Mouse (Mus musculus): ENCODE measurements around the gene Hamp2. TPM values are rescaled to one million over a fixed set of nuclear protein-coding genes. Genes with fewer than 3 reads are reported as not detected.

Hamp2 gene
- polyA plus RNA-seq, 1 experiment from 2014 or later = not detected

DNA sequence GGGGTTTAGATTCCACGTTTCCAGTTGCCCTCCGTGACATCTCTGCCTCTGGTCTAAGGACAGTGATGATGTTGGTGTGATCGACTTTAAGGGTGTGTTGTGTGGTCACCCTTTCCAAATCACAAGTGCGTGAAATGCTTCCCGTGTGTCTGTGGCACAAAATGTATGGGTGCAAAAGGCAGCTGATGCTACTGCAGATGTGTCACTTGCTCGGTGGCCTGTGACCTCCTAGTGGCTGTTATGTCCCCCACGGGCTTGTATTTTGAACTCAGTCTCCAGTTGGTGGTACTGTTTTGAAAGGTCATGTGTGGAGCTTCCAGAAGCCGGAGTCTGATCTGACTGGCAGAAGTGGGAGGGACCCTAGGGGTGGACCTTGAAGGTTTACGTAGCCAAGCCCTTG is 32.7 kb downstream of the Hamp2 start:
- no peaks in the 10 kb centered on the region for H3K27me3 ChIP-seq (ENCODE audit: control insufficient read depth, insufficient read depth, low read length)
- no peak overlapping the region for H3K9ac ChIP-seq (ENCODE audit: low read length)
- no peak overlapping the region for H3K4me2 ChIP-seq (ENCODE audit: low read depth)
- H3K36me3 ChIP-seq (ENCODE audit: control insufficient read depth, insufficient read depth, low read length) = no peaks in the 10 kb centered on the region
- no peak overlapping the region for H3K27ac ChIP-seq (ENCODE audit: low read depth, low read length)
- H3K4me3 ChIP-seq (ENCODE audit: low read depth, low read length) = no peak overlapping the region
- H3K4me1 ChIP-seq (ENCODE audit: control insufficient read depth, insufficient read depth, low read length) = no peaks in the 10 kb centered on the region
- H3K9me3 ChIP-seq (ENCODE audit: control insufficient read depth, low read length) = no peaks in the 10 kb centered on the region
- WGBS = 83% methylated on average over 9 of the region's 9 CpGs
- ATAC-seq (ENCODE audit: insufficient read depth, low FRiP score, low TSS enrichment) (no peak), DNase-seq (ENCODE audit: low spot score) (no peak)

DNA sequence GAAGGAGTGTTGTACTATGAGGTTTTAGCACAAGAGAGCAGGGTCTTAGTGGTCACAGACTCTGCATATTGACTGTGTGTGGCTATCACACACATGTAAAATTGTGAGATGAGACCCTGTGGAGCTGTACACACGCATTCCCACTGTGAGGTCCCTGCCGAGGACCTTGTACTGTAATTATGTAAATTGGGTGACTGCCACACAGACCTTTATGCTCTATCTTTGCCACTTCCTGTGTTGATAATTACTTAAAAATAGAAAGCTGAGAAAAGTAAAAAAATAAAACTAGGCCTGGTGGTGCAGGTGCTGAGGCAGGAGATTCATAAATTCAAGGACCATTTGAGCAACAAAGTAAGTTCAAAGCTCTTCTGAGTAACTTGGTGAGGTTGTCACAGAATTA is 33.8 kb downstream of the Hamp2 start:
- no peak overlapping the region for H3K27ac ChIP-seq (ENCODE audit: low read depth, low read length)
- ATAC-seq (ENCODE audit: insufficient read depth, low FRiP score, low TSS enrichment) = no peak
- 69% methylated on average over 2 of the region's 2 CpGs for WGBS
- no peaks in the 10 kb centered on the region for H3K4me1 ChIP-seq (ENCODE audit: control insufficient read depth, insufficient read depth, low read length)
- no peaks in the 10 kb centered on the region for H3K36me3 ChIP-seq (ENCODE audit: control insufficient read depth, insufficient read depth, low read length)
- no peak overlapping the region for H3K4me2 ChIP-seq (ENCODE audit: low read depth)
- H3K9me3 ChIP-seq (ENCODE audit: control insufficient read depth, low read length) = no peaks in the 10 kb centered on the region
- no peak for DNase-seq (ENCODE audit: low spot score)
- H3K4me3 ChIP-seq (ENCODE audit: low read depth, low read length) = no peak overlapping the region
- H3K27me3 ChIP-seq (ENCODE audit: control insufficient read depth, insufficient read depth, low read length) = no peaks in the 10 kb centered on the region
- no peak overlapping the region for H3K9ac ChIP-seq (ENCODE audit: low read length)

GRCm38 (mm10) chr7:30888786-30889185 is 35.7 kb downstream of the Hamp2 start:
- no peak for DNase-seq (ENCODE audit: low spot score)
- H3K4me3 ChIP-seq (ENCODE audit: low read depth, low read length) = no peak overlapping the region
- no peak for ATAC-seq (ENCODE audit: insufficient read depth, low FRiP score, low TSS enrichment)
- 74% methylated on average over 7 of the region's 7 CpGs for WGBS
- H3K4me2 ChIP-seq (ENCODE audit: low read depth) = no peak overlapping the region
- H3K4me1 ChIP-seq (ENCODE audit: control insufficient read depth, insufficient read depth, low read length) = no peaks in the 10 kb centered on the region
- no peaks in the 10 kb centered on the region for H3K36me3 ChIP-seq (ENCODE audit: control insufficient read depth, insufficient read depth, low read length)
- H3K9me3 ChIP-seq (ENCODE audit: control insufficient read depth, low read length) = no peaks in the 10 kb centered on the region
- H3K27ac ChIP-seq (ENCODE audit: low read depth, low read length) = no peak overlapping the region
- H3K9ac ChIP-seq (ENCODE audit: low read length) = no peak overlapping the region
- no peaks in the 10 kb centered on the region for H3K27me3 ChIP-seq (ENCODE audit: control insufficient read depth, insufficient read depth, low read length)

GRCm38 (mm10) chr7:30887568-30888188 is 36.8 kb downstream of the Hamp2 start:
- H3K9ac ChIP-seq (ENCODE audit: low read length) = no peak overlapping the region
- WGBS = 84% methylated on average over 14 of the region's 14 CpGs

DNA sequence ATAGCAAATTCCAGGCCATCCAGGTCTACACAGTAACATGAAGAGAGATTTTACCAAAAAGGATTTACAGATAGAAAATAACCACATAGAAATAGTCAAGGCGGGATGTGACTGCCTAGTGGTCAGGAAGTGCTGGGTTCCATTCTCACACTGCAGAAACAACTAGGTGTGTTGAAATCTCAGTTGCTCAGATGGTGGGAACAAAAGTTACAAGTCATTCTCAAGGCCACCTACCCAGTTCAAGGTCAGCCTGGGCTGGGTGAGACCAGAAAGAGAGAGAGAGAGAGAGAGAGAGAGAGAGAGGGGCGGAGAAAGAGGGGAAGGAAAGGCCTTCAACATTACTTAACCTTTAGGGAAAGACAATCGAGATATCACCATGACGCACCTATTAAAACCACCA is 37.6 kb downstream of the Hamp2 start:
- Histone ChIP-seq H3K4me3 (ENCODE audit: low read depth, low read length) (no peak overlapping the region), H3K27ac (ENCODE audit: low read depth, low read length) (no peak overlapping the region), H3K36me3 (ENCODE audit: control insufficient read depth, insufficient read depth, low read length) (no peaks in the 10 kb centered on the region), H3K4me2 (ENCODE audit: low read depth) (no peak overlapping the region), H3K9me3 (ENCODE audit: control insufficient read depth, low read length) (no peaks in the 10 kb centered on the region), H3K9ac (ENCODE audit: low read length) (no peak overlapping the region), H3K27me3 (ENCODE audit: control insufficient read depth, insufficient read depth, low read length) (no peaks in the 10 kb centered on the region), H3K4me1 (ENCODE audit: control insufficient read depth, insufficient read depth, low read length) (no peaks in the 10 kb centered on the region)
- DNase-seq (ENCODE audit: low spot score) (no peak), ATAC-seq (ENCODE audit: insufficient read depth, low FRiP score, low TSS enrichment) (no peak)
- 85% methylated on average over 4 of the region's 4 CpGs for WGBS

More at GRCm38 (mm10) chr7:30887568-30888188, 36.8 kb downstream of the Hamp2 start:
- no peak overlapping the region for H3K27ac ChIP-seq (ENCODE audit: low read depth, low read length)
- no peaks in the 10 kb centered on the region for H3K9me3 ChIP-seq (ENCODE audit: control insufficient read depth, low read length)
- H3K36me3 ChIP-seq (ENCODE audit: control insufficient read depth, insufficient read depth, low read length) = no peaks in the 10 kb centered on the region
- H3K4me3 ChIP-seq (ENCODE audit: low read depth, low read length) = no peak overlapping the region
- H3K27me3 ChIP-seq (ENCODE audit: control insufficient read depth, insufficient read depth, low read length) = no peaks in the 10 kb centered on the region
- DNase-seq (ENCODE audit: low spot score) (no peak), ATAC-seq (ENCODE audit: insufficient read depth, low FRiP score, low TSS enrichment) (no peak)
- no peaks in the 10 kb centered on the region for H3K4me1 ChIP-seq (ENCODE audit: control insufficient read depth, insufficient read depth, low read length)
- H3K4me2 ChIP-seq (ENCODE audit: low read depth) = no peak overlapping the region

- Histone ChIP-seq H3K4me2 (ENCODE audit: low read depth) (no peak overlapping the region), H3K9ac (ENCODE audit: low read length) (no peak overlapping the region), H3K36me3 (ENCODE audit: control insufficient read depth, insufficient read depth, low read length) (no peaks in the 10 kb centered on the region), H3K27me3 (ENCODE audit: control insufficient read depth, insufficient read depth, low read length) (no peaks in the 10 kb centered on the region), H3K9me3 (ENCODE audit: control insufficient read depth, low read length) (no peaks in the 10 kb centered on the region), H3K4me1 (ENCODE audit: control insufficient read depth, insufficient read depth, low read length) (no peaks in the 10 kb centered on the region), H3K4me3 (ENCODE audit: low read depth, low read length) (no peak overlapping the region), H3K27ac (ENCODE audit: low read depth, low read length) (no peak overlapping the region)
- no peak for DNase-seq (ENCODE audit: low spot score)
- no peak for ATAC-seq (ENCODE audit: insufficient read depth, low FRiP score, low TSS enrichment)
Measured at GRCm38 (mm10) chr7:30884047-30884446, 40.4 kb downstream of the Hamp2 start.

GRCm38 (mm10) chr7:30881367-30881766 is 43.1 kb downstream of the Hamp2 start:
- Histone ChIP-seq H3K4me3 (ENCODE audit: low read depth, low read length) (no peak overlapping the region), H3K4me1 (ENCODE audit: control insufficient read depth, insufficient read depth, low read length) (no peaks in the 10 kb centered on the region), H3K9ac (ENCODE audit: low read length) (no peak overlapping the region), H3K36me3 (ENCODE audit: control insufficient read depth, insufficient read depth, low read length) (no peaks in the 10 kb centered on the region), H3K4me2 (ENCODE audit: low read depth) (no peak overlapping the region), H3K9me3 (ENCODE audit: control insufficient read depth, low read length) (no peaks in the 10 kb centered on the region), H3K27ac (ENCODE audit: low read depth, low read length) (no peak overlapping the region), H3K27me3 (ENCODE audit: control insufficient read depth, insufficient read depth, low read length) (no peaks in the 10 kb centered on the region)
- DNase-seq (ENCODE audit: low spot score) (no peak), ATAC-seq (ENCODE audit: insufficient read depth, low FRiP score, low TSS enrichment) (no peak)
- 87% methylated on average over 3 of the region's 3 CpGs for whole genome bisulfite sequencing

DNA sequence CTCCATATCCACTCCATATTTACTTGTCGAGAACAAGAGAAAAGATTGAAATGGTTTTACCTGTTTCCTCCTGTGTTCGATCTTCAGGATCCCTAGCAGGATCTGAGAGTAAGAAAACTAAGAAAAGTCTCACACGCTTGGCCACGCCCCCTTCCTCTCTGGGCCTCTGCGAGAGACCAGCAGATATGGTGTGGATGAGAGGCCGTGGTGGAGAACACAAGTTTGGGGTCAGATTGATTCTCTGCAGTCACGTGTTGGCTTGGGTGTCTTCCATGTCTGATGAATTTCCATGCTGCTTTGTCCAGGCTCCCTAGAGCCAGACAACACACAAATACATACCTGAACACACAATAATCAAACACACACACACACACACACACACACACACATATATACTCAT is 44.3 kb downstream of the Hamp2 start, which contains the start of gene Cd22:
Gene Cd22, minus strand, starts transcription at position 167 of the 400 bp plus-strand sequence.
- no peak for ATAC-seq (ENCODE audit: insufficient read depth, low FRiP score, low TSS enrichment)
- no peak within 1 kb of the TSS for H3K4me3 ChIP-seq (ENCODE audit: low read depth, low read length)
- no peaks in the 10 kb centered on the region for H3K9me3 ChIP-seq (ENCODE audit: control insufficient read depth, low read length)
- no peaks in the 10 kb centered on the region for H3K27me3 ChIP-seq (ENCODE audit: control insufficient read depth, insufficient read depth, low read length)
- H3K36me3 ChIP-seq (ENCODE audit: control insufficient read depth, insufficient read depth, low read length) = no peaks in the 10 kb centered on the region
- DNase-seq (ENCODE audit: low spot score) = no peak
- no peak within 1 kb of the TSS for H3K27ac ChIP-seq (ENCODE audit: low read depth, low read length)
- no peak within 1 kb of the TSS for H3K4me2 ChIP-seq (ENCODE audit: low read depth)
- no peak within 1 kb of the TSS for H3K9ac ChIP-seq (ENCODE audit: low read length)
- no peaks in the 10 kb centered on the region for H3K4me1 ChIP-seq (ENCODE audit: control insufficient read depth, insufficient read depth, low read length)
- WGBS = 75% methylated on average over 7 of the region's 7 CpGs

GRCm38 (mm10) chr7:30878950-30879349 is 45.5 kb downstream of the Hamp2 start:
- DNase-seq (ENCODE audit: low spot score) = no peak
- Histone ChIP-seq H3K9me3 (ENCODE audit: control insufficient read depth, low read length) (no peaks in the 10 kb centered on the region), H3K27ac (ENCODE audit: low read depth, low read length) (no peak overlapping the region), H3K4me3 (ENCODE audit: low read depth, low read length) (no peak overlapping the region), H3K27me3 (ENCODE audit: control insufficient read depth, insufficient read depth, low read length) (no peaks in the 10 kb centered on the region), H3K9ac (ENCODE audit: low read length) (no peak overlapping the region), H3K4me1 (ENCODE audit: control insufficient read depth, insufficient read depth, low read length) (no peaks in the 10 kb centered on the region), H3K36me3 (ENCODE audit: control insufficient read depth, insufficient read depth, low read length) (no peaks in the 10 kb centered on the region), H3K4me2 (ENCODE audit: low read depth) (no peak overlapping the region)
- WGBS = 87% methylated on average over 6 of the region's 6 CpGs
- no peak for ATAC-seq (ENCODE audit: insufficient read depth, low FRiP score, low TSS enrichment)

All from neural tube, embryonic 11.5 days (tissue).